Mouse (Mus musculus) lung, postnatal 0 days (tissue): Measurements from ENCODE around the gene Kif13a. TPM values are rescaled to one million over a fixed set of nuclear protein-coding genes. Genes with fewer than 3 reads are reported as not detected.

Experiments used
- ATAC-seq: fragments of 200-750 bp; cut with Nextera tagmentation; 2 replicates; pipeline ENCODE4 v1.8.0; 2017; ENCODE audit warnings: moderate library complexity
- DNase-seq: peaks from one replicate; pipeline ENCODE4 v3.0.0-alpha.2; 2016; ENCODE audit warnings: low spot score
- H3K27ac ChIP-seq: fragments of 300-500 bp; sonication (generic); 2 replicates; pipeline ENCODE4 v1.5.1; 2014; ENCODE audit warnings: antibody characterized with exemption, mild to moderate bottlenecking, low read length, mixed read lengths
- H3K27me3 ChIP-seq: fragments of 300-500 bp; sonication (generic); replicated peaks from 2 replicates; pipeline ENCODE4 v1.6.1; 2014; ENCODE audit warnings: low read length, mixed read lengths; ENCODE audit not compliant: insufficient read depth
- H3K36me3 ChIP-seq: fragments of 300-500 bp; sonication (generic); 2 replicates; pipeline ENCODE4 v1.6.1; 2014; ENCODE audit warnings: low read length, mixed read lengths; ENCODE audit not compliant: insufficient read depth
- H3K4me1 ChIP-seq: fragments of 300-500 bp; sonication (generic); 2 replicates; pipeline ENCODE4 v1.6.1; 2014; ENCODE audit warnings: antibody characterized with exemption, low read depth, low read length, mixed read lengths; ENCODE audit not compliant: insufficient read depth
- H3K4me2 ChIP-seq: fragments of 300-500 bp; sonication (generic); replicated peaks from 2 replicates; pipeline ENCODE4 v1.6.1; 2014; ENCODE audit warnings: low read depth, mild to moderate bottlenecking, low read length, moderate library complexity, mixed read lengths
- H3K4me3 ChIP-seq: fragments of 300-500 bp; sonication (generic); 2 replicates; pipeline ENCODE4 v1.5.1; 2014; ENCODE audit warnings: low read depth, low read length
- H3K9ac ChIP-seq: fragments of 300-500 bp; sonication (generic); replicated peaks from 2 replicates; pipeline ENCODE4 v1.6.1; 2014; ENCODE audit warnings: low read depth, mild to moderate bottlenecking
- H3K9me3 ChIP-seq: fragments of 300-500 bp; sonication (generic); 2 replicates; pipeline ENCODE4 v1.6.1; 2016; ENCODE audit warnings: low read length, mixed read lengths
- CTCF ChIP-seq: IDR thresholded peaks from 2 replicates; pipeline ENCODE4 v1.5.1; 2016; ENCODE audit warnings: antibody characterized with exemption, mild to moderate bottlenecking
- EP300 ChIP-seq: IDR thresholded peaks from 2 replicates; pipeline ENCODE4 v1.6.1; 2016; ENCODE audit warnings: antibody characterized with exemption, mild to moderate bottlenecking, control low read depth
- WGBS: fragments of 180-500 bp; shearing (Covaris S2); extraction: QIAGEN DNeasy Blood & Tissue Kit; methylation state at CpG from one replicate; pipeline ENCODE4 v1.1.7; 2014; 5-methylcytosine and 5-hydroxymethylcytosine counted together
- polyA plus RNA-seq: library from polyadenylated mRNA; unstranded; fragments of >200 nt; fragmentation: Nextera tagmentation; extraction: Ambion mirVana; gene quantifications from 2 replicates; pipeline ENCODE4 v1.2.1, GENCODE M21; 2015

Kif13a gene
- polyA plus RNA-seq, 1 experiment from 2014 or later = 30.5 TPM

- Histone ChIP-seq H3K27me3 (no peaks in the 10 kb centered on the region), H3K4me1 (no peaks in the 10 kb centered on the region), H3K9me3 (no peaks in the 10 kb centered on the region), H3K36me3 (no peaks in the 10 kb centered on the region), H3K27ac (no peak overlapping the region), H3K4me2 (no peak overlapping the region), H3K9ac (no peak overlapping the region), H3K4me3 (no peak overlapping the region)
- TF ChIP-seq CTCF = peak; percentile 35
- no peak for TF ChIP-seq EP300
- DNase-seq = no peak
- ATAC-seq = no peak
- 96% methylated on average over 4 of the region's 4 CpGs for WGBS
These were observed 77.2 kb downstream of the Kif13a start for GRCm38 (mm10) chr13:46852470-46852869.

GRCm38 (mm10) chr13:46845456-46845855, 84.2 kb downstream of the Kif13a start:
- H3K9ac ChIP-seq = no peak overlapping the region
- H3K27me3 ChIP-seq = no peaks in the 10 kb centered on the region
- WGBS = 60% methylated on average over 9 of the region's 9 CpGs
- DNase-seq (peak; percentile 44), ATAC-seq (peak; percentile 54; the same call in 1 of the 2 replicates)
- TF ChIP-seq EP300 (no peak), CTCF (no peak)
- H3K4me3 ChIP-seq = no peak overlapping the region
- H3K4me1 ChIP-seq = no peaks in the 10 kb centered on the region
- H3K4me2 ChIP-seq = no peak overlapping the region
- no peaks in the 10 kb centered on the region for H3K9me3 ChIP-seq
- H3K36me3 ChIP-seq = no peaks in the 10 kb centered on the region
- no peak overlapping the region for H3K27ac ChIP-seq

GRCm38 (mm10) chr13:46844561-46845235, 85.0 kb downstream of the Kif13a start:
- no peak overlapping the region for H3K27ac ChIP-seq
- no peak overlapping the region for H3K4me2 ChIP-seq
- H3K27me3 ChIP-seq = no peaks in the 10 kb centered on the region
- no peak overlapping the region for H3K9ac ChIP-seq
- ATAC-seq (no peak), DNase-seq (no peak)
- WGBS = 70% methylated on average over 12 of the region's 12 CpGs
- no peak overlapping the region for H3K4me3 ChIP-seq
- H3K4me1 ChIP-seq = no peaks in the 10 kb centered on the region
- H3K36me3 ChIP-seq = no peaks in the 10 kb centered on the region
- no peaks in the 10 kb centered on the region for H3K9me3 ChIP-seq
- TF ChIP-seq EP300 (no peak), CTCF (no peak)

- WGBS = 68% methylated on average over 3 of the region's 3 CpGs
- Histone ChIP-seq H3K9ac (no peak overlapping the region), H3K4me3 (no peak overlapping the region), H3K4me2 (no peak overlapping the region), H3K36me3 (no peaks in the 10 kb centered on the region), H3K4me1 (no peaks in the 10 kb centered on the region), H3K27ac (no peak overlapping the region), H3K27me3 (no peaks in the 10 kb centered on the region), H3K9me3 (no peaks in the 10 kb centered on the region)
- ATAC-seq = no peak
- DNase-seq = no peak
- TF ChIP-seq EP300 (no peak), CTCF (no peak)
These were observed 86.0 kb downstream of the Kif13a start for GRCm38 (mm10) chr13:46843646-46844045.

- Histone ChIP-seq H3K9ac (no peak overlapping the region), H3K4me1 (no peaks in the 10 kb centered on the region), H3K27me3 (no peaks in the 10 kb centered on the region), H3K36me3 (no peaks in the 10 kb centered on the region), H3K4me3 (no peak overlapping the region), H3K9me3 (no peaks in the 10 kb centered on the region), H3K27ac (peak overlapping the region; percentile 23; the same call in 1 of the 2 replicates), H3K4me2 (no peak overlapping the region; the same call in 1 of the 2 replicates)
- peak; percentile 86 for ATAC-seq
- TF ChIP-seq EP300 = no peak
- no peak for TF ChIP-seq CTCF
- DNase-seq = peak; percentile 71
- WGBS = 51% methylated on average over 8 of the region's 8 CpGs
These were observed 87.5 kb downstream of the Kif13a start for GRCm38 (mm10) chr13:46842185-46842584.

- Histone ChIP-seq H3K9me3 (no peaks in the 10 kb centered on the region), H3K4me2 (no peak overlapping the region; the same call in 1 of the 2 replicates), H3K4me1 (no peaks in the 10 kb centered on the region), H3K4me3 (no peak overlapping the region), H3K36me3 (no peaks in the 10 kb centered on the region), H3K27me3 (no peaks in the 10 kb centered on the region), H3K9ac (no peak overlapping the region), H3K27ac (0 out of 2 replicates have a peak overlapping the region, but pooled peaks have one; percentile 23)
- 82% methylated on average over 3 of the region's 3 CpGs for WGBS
- TF ChIP-seq EP300 (no peak), CTCF (no peak)
- ATAC-seq (no peak), DNase-seq (no peak)
These were observed 88.0 kb downstream of the Kif13a start for GRCm38 (mm10) chr13:46841668-46842067.
